Mouse (Mus musculus): ENCODE measurements at regions not wholly inside any gene's neighbourhood (a gene's known extent, or its start where the extent isn't known, plus 50 kb on each side); places are given as distances from the start of the nearest gene placed in this dataset.

DNA sequence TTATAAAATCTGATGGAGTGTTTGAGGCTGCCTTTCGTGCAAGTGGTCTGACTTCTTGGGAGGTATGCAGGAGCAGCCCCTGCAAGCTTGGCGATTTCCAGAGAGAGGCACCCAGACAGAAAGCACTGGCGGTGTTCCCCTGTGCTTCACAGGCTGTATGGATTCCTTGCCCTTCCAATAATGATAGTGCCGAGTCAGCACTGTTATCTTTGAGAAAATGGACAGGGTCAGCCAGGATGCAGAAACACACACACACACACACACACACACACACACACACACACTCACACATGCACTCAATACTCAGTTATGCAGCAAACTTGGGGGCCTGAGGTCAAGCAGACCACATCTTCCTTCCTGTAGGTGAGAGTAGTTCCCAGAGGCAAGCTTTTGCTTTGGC, 305.7 kb downstream of the Gadd45g start:
- DNase-seq (ENCODE audit: low spot score), result no peak

- DNase-seq (ENCODE audit: low spot score), result no peak
These were observed 306.6 kb downstream of the Gadd45g start for GRCm38 (mm10) chr13:52153030-52153429.

- peak; percentile 73 for DNase-seq (ENCODE audit: low spot score)
These were observed 307.1 kb downstream of the Gadd45g start for GRCm38 (mm10) chr13:52153576-52153975.

- DNase-seq (ENCODE audit: low spot score), result peak; percentile 53
These were observed 307.8 kb downstream of the Gadd45g start for GRCm38 (mm10) chr13:52154111-52154843.

- peak; percentile 49 for DNase-seq (ENCODE audit: low spot score)
These were observed 308.5 kb downstream of the Gadd45g start for GRCm38 (mm10) chr13:52154844-52155587.

GRCm38 (mm10) chr13:52155588-52156086, 309.2 kb downstream of the Gadd45g start:
- DNase-seq (ENCODE audit: low spot score), result peak; percentile 59

GRCm38 (mm10) chr13:52162676-52163075, 316.2 kb downstream of the Gadd45g start:
- no peak for DNase-seq (ENCODE audit: low spot score)

- no peak for DNase-seq (ENCODE audit: low spot score)
These were observed 319.1 kb downstream of the Gadd45g start for GRCm38 (mm10) chr13:52165531-52165930.

- DNase-seq (ENCODE audit: low spot score), result no peak
These were observed 321.5 kb downstream of the Gadd45g start for GRCm38 (mm10) chr13:52167968-52168367.

- DNase-seq (ENCODE audit: low spot score), result no peak
These were observed 326.3 kb downstream of the Gadd45g start for GRCm38 (mm10) chr13:52172706-52173346.

GRCm38 (mm10) chr13:52175665-52176064, 329.2 kb downstream of the Gadd45g start:
- no peak for DNase-seq (ENCODE audit: low spot score)

DNA sequence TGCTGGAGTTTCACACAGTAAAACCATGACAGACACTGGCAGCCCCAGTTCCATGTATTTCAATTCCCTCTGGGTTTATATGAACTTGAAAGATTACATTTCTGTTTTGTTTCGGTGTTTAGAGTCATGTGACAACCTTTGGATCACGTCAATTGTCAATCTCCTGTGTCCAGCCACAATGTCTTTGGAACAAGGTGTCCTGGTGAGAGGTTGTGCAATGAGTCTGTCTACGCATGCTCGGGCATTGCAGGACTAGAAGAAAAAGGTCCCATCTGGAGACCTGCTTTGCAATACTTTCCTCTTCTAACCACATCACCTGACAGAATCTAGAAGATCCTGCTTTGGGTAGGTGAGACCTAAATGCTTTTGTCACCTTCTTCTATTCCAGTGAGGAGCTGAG, 333.5 kb downstream of the Gadd45g start:
- peak; percentile 54 for DNase-seq (ENCODE audit: low spot score)

GRCm38 (mm10) chr13:52183635-52184034, 337.2 kb downstream of the Gadd45g start:
- DNase-seq (ENCODE audit: low spot score), result peak; percentile 84

- no peak for DNase-seq (ENCODE audit: low spot score)
These were observed 339.1 kb downstream of the Gadd45g start for GRCm38 (mm10) chr13:52185574-52185973.

GRCm38 (mm10) chr13:52187841-52188604, 341.5 kb downstream of the Gadd45g start:
- DNase-seq (ENCODE audit: low spot score), result peak; percentile 76

- peak; percentile 83 for DNase-seq (ENCODE audit: low spot score)
These were observed 342.1 kb downstream of the Gadd45g start for GRCm38 (mm10) chr13:52188605-52189003.

DNA sequence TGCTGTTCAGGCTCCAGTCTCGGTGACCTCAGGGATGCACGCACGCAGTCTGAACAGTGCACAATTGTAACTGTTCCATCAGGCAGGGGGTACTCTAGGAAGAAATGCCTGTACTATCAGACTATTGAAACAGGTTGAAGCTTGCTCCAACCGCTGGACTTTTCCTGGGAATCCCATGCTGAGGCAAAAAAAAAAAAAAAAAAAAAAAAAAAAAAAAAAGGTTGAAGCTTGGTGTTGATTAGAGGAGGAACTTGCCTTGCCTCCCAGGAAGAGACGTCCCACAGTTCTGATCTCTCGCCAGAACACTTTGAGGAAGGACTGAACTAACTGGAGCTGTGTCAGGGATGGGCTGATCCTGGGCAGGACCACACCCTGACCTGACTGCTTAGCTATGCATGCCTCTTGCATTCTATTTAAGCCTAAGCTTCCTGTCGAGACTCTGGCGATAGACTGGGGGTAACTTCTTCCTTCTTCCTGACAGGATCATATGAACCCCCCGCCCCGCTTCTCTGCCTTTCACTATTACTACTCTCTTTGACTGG, 341.6 kb downstream of the Diras2 start:
- no peak for DNase-seq (ENCODE audit: low spot score)

- DNase-seq (ENCODE audit: low spot score), result no peak
These were observed 340.8 kb downstream of the Diras2 start for GRCm38 (mm10) chr13:52190256-52190655.

GRCm38 (mm10) chr13:52190848-52191590, 340.1 kb downstream of the Diras2 start:
- DNase-seq (ENCODE audit: low spot score), result no peak

DNA sequence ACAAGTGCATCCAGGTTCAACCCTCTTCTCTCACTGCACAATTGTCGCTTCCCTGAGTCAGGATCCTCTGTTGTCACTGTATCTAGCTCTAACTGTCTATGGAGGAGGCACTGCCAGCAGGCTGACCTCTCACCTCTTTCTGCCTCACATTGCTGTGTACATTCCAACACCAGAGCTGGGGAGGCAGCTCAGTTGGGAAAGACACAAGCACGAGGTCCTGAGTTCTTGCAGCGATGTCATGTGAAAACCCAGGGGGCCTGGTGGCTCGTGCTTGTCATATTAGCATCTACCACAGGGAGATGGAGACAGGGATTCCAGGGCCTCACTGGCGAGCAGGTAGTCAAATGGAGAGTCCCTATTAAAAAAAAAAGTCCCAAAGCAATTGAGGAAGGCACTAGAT, 334.2 kb downstream of the Diras2 start:
- DNase-seq (ENCODE audit: low spot score), result peak; percentile 79

Data from adipocyte (in vitro differentiated cells).